Mouse (Mus musculus): Measurements from ENCODE around the gene Htra3. TPM values are rescaled to one million over a fixed set of nuclear protein-coding genes. Genes with fewer than 3 reads are reported as not detected.

The Htra3 gene
- polyA plus RNA-seq, 1 experiment = 27.9 TPM

GRCm38 (mm10) chr5:35627307-35627840 lies 52.2 kb downstream of the Htra3 start:
- WGBS = 56% methylated on average over 7 of the region's 7 CpGs
- DNase-seq (ENCODE audit: low read depth, low spot score) = no peak

GRCm38 (mm10) chr5:35626408-35626807 lies 53.2 kb downstream of the Htra3 start:
- no peak for DNase-seq (ENCODE audit: low read depth, low spot score)
- WGBS = 78% methylated on average over 2 of the region's 2 CpGs

GRCm38 (mm10) chr5:35624751-35625239 lies 54.8 kb downstream of the Htra3 start:
- no peak for DNase-seq (ENCODE audit: low read depth, low spot score)
- 20% methylated on average over 4 of the region's 4 CpGs for WGBS

- DNase-seq (ENCODE audit: low read depth, low spot score) = no peak
Observed at GRCm38 (mm10) chr5:35623831-35624230, 55.8 kb downstream of the Htra3 start.

GRCm38 (mm10) chr5:35621114-35621513 lies 58.5 kb downstream of the Htra3 start:
- 35% methylated on average over 4 of the region's 4 CpGs for WGBS
- no peak for DNase-seq (ENCODE audit: low read depth, low spot score)

GRCm38 (mm10) chr5:35616943-35617342 lies 62.6 kb downstream of the Htra3 start:
- 63% methylated on average over 5 of the region's 5 CpGs for WGBS
- DNase-seq (ENCODE audit: low read depth, low spot score) = no peak

- DNase-seq (ENCODE audit: low read depth, low spot score) = no peak
- 91% methylated on average over 8 of the region's 8 CpGs for WGBS
Observed at GRCm38 (mm10) chr5:35612722-35613121, 66.9 kb downstream of the Htra3 start.

GRCm38 (mm10) chr5:35611900-35612299 lies 67.7 kb downstream of the Htra3 start:
- WGBS = 83% methylated on average over 11 of the region's 11 CpGs
- no peak for DNase-seq (ENCODE audit: low read depth, low spot score)

GRCm38 (mm10) chr5:35611170-35611569 lies 68.4 kb downstream of the Htra3 start:
- DNase-seq (ENCODE audit: low read depth, low spot score) = no peak
- WGBS = 79% methylated on average over 9 of the region's 9 CpGs

GRCm38 (mm10) chr5:35610381-35610780 lies 69.2 kb downstream of the Htra3 start:
- WGBS = 94% methylated on average over 7 of the region's 7 CpGs
- DNase-seq (ENCODE audit: low read depth, low spot score) = no peak

GRCm38 (mm10) chr5:35609971-35610370 lies 69.6 kb downstream of the Htra3 start:
- 74% methylated on average over 2 of the region's 2 CpGs for WGBS
- DNase-seq (ENCODE audit: low read depth, low spot score) = no peak

GRCm38 (mm10) chr5:35609381-35609780 lies 70.2 kb downstream of the Htra3 start:
- no peak for DNase-seq (ENCODE audit: low read depth, low spot score)
- 25% methylated on average over 12 of the region's 12 CpGs for WGBS

- WGBS = 90% methylated on average over 5 of the region's 5 CpGs
- no peak for DNase-seq (ENCODE audit: low read depth, low spot score)
Observed at GRCm38 (mm10) chr5:35608559-35608958, 71.0 kb downstream of the Htra3 start.

GRCm38 (mm10) chr5:35607784-35608183 lies 71.8 kb downstream of the Htra3 start:
- WGBS = 75% methylated on average over 7 of the region's 7 CpGs
- DNase-seq (ENCODE audit: low read depth, low spot score) = no peak

GRCm38 (mm10) chr5:35606800-35607199 lies 72.8 kb downstream of the Htra3 start:
- WGBS = 93% methylated on average over 7 of the region's 7 CpGs
- DNase-seq (ENCODE audit: low read depth, low spot score) = no peak

- DNase-seq (ENCODE audit: low read depth, low spot score) = no peak
- 74% methylated on average over 7 of the region's 7 CpGs for WGBS
Observed at GRCm38 (mm10) chr5:35605355-35605754, 74.2 kb downstream of the Htra3 start.

Other genes starting within 250 kb of the Htra3 start
- gene Cpz, start 154.1 kb downstream of the Htra3 start, polyA plus RNA-seq (2012; rRNA removed) = 1.1 and 1.2 TPM in 2 replicates
- 3.9 and 5.3 TPM in 2 replicates for gene Trmt44, start 104.7 kb downstream of the Htra3 start, polyA plus RNA-seq (2012; rRNA removed)
- gene Acox3, start 96.7 kb downstream of the Htra3 start, polyA plus RNA-seq (2012; rRNA removed) = 27.0 and 43.3 TPM in 2 replicates
- gene Sh3tc1, start 60.2 kb upstream of the Htra3 start, polyA plus RNA-seq (2012; rRNA removed) = 6.7 and 6.8 TPM in 2 replicates
- 6.9 and 7.0 TPM in 2 replicates for gene Ablim2, start 78.1 kb upstream of the Htra3 start, polyA plus RNA-seq (2012; rRNA removed)
- gene Afap1, start 213.5 kb upstream of the Htra3 start, polyA plus RNA-seq (2012; rRNA removed) = 3.8 and 4.7 TPM in 2 replicates